Mouse (Mus musculus) myocyte (in vitro differentiated cells): ENCODE data around the gene Cnst.

Source experiments
- E2F4 ChIP-seq: IDR thresholded peaks from one replicate; pipeline ENCODE4 v1.6.1; 2011; ENCODE audit warnings: mild to moderate bottlenecking, control low read depth, moderate library complexity; ENCODE audit not compliant: insufficient read depth
- POLR2A ChIP-seq: IDR thresholded peaks from one replicate; pipeline ENCODE4 v1.6.1; 2011; ENCODE audit warnings: low read depth, mild to moderate bottlenecking, control low read depth, moderate library complexity; ENCODE audit not compliant: insufficient read length

- TF ChIP-seq POLR2A (no peak), E2F4 (no peak)
Measured at GRCm38 (mm10) chr1:179598386-179598785, 52.2 kb downstream of the Cnst start.
